Mouse (Mus musculus) ovary, postnatal 14 days (tissue): ENCODE data around the gene Ptpra.

Experiments
- DNase-seq: peaks from one replicate; pipeline ENCODE4 v3.0.0; 2022; ENCODE audit warnings: low spot score

The Ptpra gene

DNA sequence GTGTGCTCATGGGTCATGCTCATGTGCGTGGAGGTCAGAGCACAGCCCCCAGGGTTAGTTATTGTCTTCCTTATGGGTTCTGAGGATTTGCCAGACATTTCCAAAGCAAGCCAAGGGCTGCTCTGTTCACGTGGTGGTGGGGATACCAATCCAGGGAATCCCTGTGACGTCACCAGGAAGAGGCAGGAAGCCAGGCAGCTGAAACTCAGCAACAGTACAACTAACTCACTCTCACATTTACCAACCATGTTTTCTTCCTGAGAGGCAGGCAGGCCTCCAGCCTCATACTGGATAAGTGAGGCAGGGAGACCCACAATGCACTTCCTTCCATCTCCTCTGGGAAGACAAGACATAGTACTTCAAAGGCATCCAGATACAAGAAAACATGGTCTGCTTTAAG is 148.3 kb downstream of the Ptpra start:
- DNase-seq, result no peak

DNA sequence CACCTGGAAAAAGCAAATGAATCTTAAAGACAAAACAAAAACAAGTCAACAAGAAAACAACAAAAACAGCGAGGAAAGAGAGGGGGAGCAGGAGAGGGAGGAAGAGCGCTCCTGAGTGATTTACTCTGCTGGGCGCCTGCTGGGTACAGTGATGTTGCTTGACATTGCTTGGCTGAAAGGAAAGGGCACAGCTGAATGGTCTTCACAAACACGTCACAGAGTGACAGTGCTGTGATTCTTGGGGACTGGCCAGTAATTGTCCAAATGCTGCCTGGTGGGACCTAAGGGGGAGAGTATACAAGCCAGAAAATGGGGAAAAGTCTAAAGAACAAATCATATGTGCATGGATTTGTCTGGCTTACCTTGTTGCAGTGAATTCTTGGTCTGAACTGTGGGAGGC is 152.1 kb downstream of the Ptpra start:
- no peak for DNase-seq
